Mouse (Mus musculus) spleen, adult 2 months (tissue): Measurements from ENCODE around the gene Tmsb4x. TPM values are rescaled to one million over a fixed set of nuclear protein-coding genes. Genes with fewer than 3 reads are reported as not detected.
A peak's percentile ranks its signal among the peaks of the same experiment; 100 is the strongest.

ENCODE experiments used
- DNase-seq, 2 experiments: peaks; one replicate each; pipeline versions ENCODE4 v3.0.0 to v3.0.0-alpha.2; 2012 to 2021; ENCODE audit warnings: low spot score in 2 of 2, low read depth in 1 of 2
- H3K27ac ChIP-seq: fragments of 200-500 bp; 2 replicates; pipeline ENCODE4 v1.5.1; 2012; ENCODE audit warnings: low read length, inconsistent platforms; ENCODE audit not compliant: insufficient read depth
- H3K27me3 ChIP-seq: fragments of 200-500 bp; 2 replicates; pipeline ENCODE4 v1.6.1; 2012; ENCODE audit warnings: mild to moderate bottlenecking, moderate library complexity, low read length, inconsistent platforms; ENCODE audit not compliant: control insufficient read depth, insufficient read depth
- H3K36me3 ChIP-seq: fragments of 200-500 bp; 2 replicates; pipeline ENCODE4 v1.6.1; 2012; ENCODE audit warnings: mild to moderate bottlenecking, low read length, inconsistent platforms; ENCODE audit not compliant: control insufficient read depth, insufficient read depth
- H3K4me1 ChIP-seq: fragments of 200-500 bp; 2 replicates; pipeline ENCODE4 v1.6.1; 2011; ENCODE audit warnings: inconsistent platforms; ENCODE audit not compliant: control insufficient read depth, insufficient read depth, insufficient read length
- H3K4me3 ChIP-seq: fragments of 200-500 bp; 2 replicates; pipeline ENCODE4 v1.5.1; 2011; ENCODE audit warnings: mild to moderate bottlenecking, inconsistent platforms; ENCODE audit not compliant: insufficient read depth, insufficient read length; ENCODE audit errors: extremely low read depth
- CTCF ChIP-seq: fragments of 200-500 bp; IDR thresholded peaks from 2 replicates; pipeline ENCODE4 v1.5.1; 2011; ENCODE audit warnings: mild to moderate bottlenecking, inconsistent platforms; ENCODE audit not compliant: insufficient read depth, insufficient read length, insufficient replicate concordance; ENCODE audit errors: extremely low read depth
- POLR2A ChIP-seq: fragments of 200-500 bp; IDR thresholded peaks from 2 replicates; pipeline ENCODE4 v1.6.1; 2011; ENCODE audit warnings: low read depth, low read length, inconsistent platforms
- WGBS: fragments of 180-500 bp; shearing (Covaris S2); methylation state at CpG from one replicate; pipeline ENCODE4 v1.1.7; 2018; 5-methylcytosine and 5-hydroxymethylcytosine counted together
- polyA plus RNA-seq: library from polyadenylated mRNA; depleted of rRNA; stranded (reverse); fragments of >200 nt; gene quantifications from 2 replicates; pipeline ENCODE4 v1.2.3, GENCODE M21; 2012

The Tmsb4x gene
- polyA plus RNA-seq, 1 experiment: 363 TPM

- peaks cover 31% of the 10 kb centered on the region for H3K4me1 ChIP-seq
- peak; percentile 45; the same call in 1 of the 2 replicates for TF ChIP-seq CTCF
- no peak for TF ChIP-seq POLR2A
- DNase-seq: peak in 1 of 2 experiments; percentile 81
Observed at GRCm38 (mm10) chrX:167229206-167229605, 20.1 kb upstream of the Tmsb4x start.

GRCm38 (mm10) chrX:167227756-167228155 is 18.6 kb upstream of the Tmsb4x start:
- Histone ChIP-seq H3K27ac (peak overlapping the region; percentile 98), H3K27me3 (no peaks in the 10 kb centered on the region), H3K4me3 (peak overlapping the region; percentile 64; the same call in 1 of the 2 replicates), H3K4me1 (peaks cover 26% of the 10 kb centered on the region), H3K36me3 (no peaks in the 10 kb centered on the region)
- WGBS: 78% methylated on average over 6 of the region's 6 CpGs
- TF ChIP-seq POLR2A (no peak), CTCF (no peak)
- DNase-seq: no peak

More at GRCm38 (mm10) chrX:167229206-167229605, 20.1 kb upstream of the Tmsb4x start:
- H3K27ac ChIP-seq: peak overlapping the region; percentile 24; the same call in 1 of the 2 replicates
- WGBS: 38% methylated on average over 6 of the region's 6 CpGs
- H3K4me3 ChIP-seq: no peak overlapping the region
- no peaks in the 10 kb centered on the region for H3K27me3 ChIP-seq
- no peaks in the 10 kb centered on the region for H3K36me3 ChIP-seq

- peak in 1 of 2 experiments; percentile 70 for DNase-seq
- H3K36me3 ChIP-seq: no peaks in the 10 kb centered on the region
- H3K4me3 ChIP-seq: peak overlapping the region; percentile 64
- peak overlapping the region; percentile 98 for H3K27ac ChIP-seq
- H3K4me1 ChIP-seq: peaks cover 23% of the 10 kb centered on the region
- no peaks in the 10 kb centered on the region for H3K27me3 ChIP-seq
- no peak for TF ChIP-seq CTCF
- TF ChIP-seq POLR2A: no peak; the same call in 1 of the 2 replicates
- WGBS: 38% methylated on average over 7 of the region's 7 CpGs
Observed at GRCm38 (mm10) chrX:167227138-167227537, 18.0 kb upstream of the Tmsb4x start.

- peak in 1 of 2 experiments; percentile 63 for DNase-seq
- TF ChIP-seq POLR2A: peak; percentile 22
- TF ChIP-seq CTCF: no peak
- H3K27ac ChIP-seq: peak overlapping the region; percentile 98
- H3K27me3 ChIP-seq: no peaks in the 10 kb centered on the region
- 49% methylated on average over 5 of the region's 5 CpGs for WGBS
- H3K4me1 ChIP-seq: peaks cover 18% of the 10 kb centered on the region
- H3K36me3 ChIP-seq: no peaks in the 10 kb centered on the region
- peak overlapping the region; percentile 64 for H3K4me3 ChIP-seq
Observed at GRCm38 (mm10) chrX:167226570-167226969, 17.5 kb upstream of the Tmsb4x start.

GRCm38 (mm10) chrX:167212707-167213106 is 3.6 kb upstream of the Tmsb4x start:
- DNase-seq: no peak
- WGBS: 38% methylated on average over 8 of the region's 8 CpGs
- no peak overlapping the region for H3K4me3 ChIP-seq
- peaks cover 2% of the 10 kb centered on the region; the same call in 1 of the 2 replicates for H3K36me3 ChIP-seq
- peak overlapping the region; percentile 73 for H3K27ac ChIP-seq
- peak; percentile 8; the same call in 1 of the 2 replicates for TF ChIP-seq CTCF
- TF ChIP-seq POLR2A: no peak
- H3K4me1 ChIP-seq: peaks cover 6% of the 10 kb centered on the region
- H3K27me3 ChIP-seq: no peaks in the 10 kb centered on the region

GRCm38 (mm10) chrX:167211871-167212555 is 2.9 kb upstream of the Tmsb4x start:
- H3K27me3 ChIP-seq: no peaks in the 10 kb centered on the region
- peaks cover 6% of the 10 kb centered on the region for H3K4me1 ChIP-seq
- WGBS: 50% methylated on average over 9 of the region's 9 CpGs
- peaks cover 7% of the 10 kb centered on the region for H3K36me3 ChIP-seq
- DNase-seq: no peak
- H3K27ac ChIP-seq: peak overlapping the region; percentile 73
- no peak overlapping the region for H3K4me3 ChIP-seq
- TF ChIP-seq CTCF (no peak), POLR2A (no peak)

- peak in 1 of 2 experiments; percentile 37 for DNase-seq
- Histone ChIP-seq H3K27me3 (no peaks in the 10 kb centered on the region), H3K36me3 (peaks cover 12% of the 10 kb centered on the region), H3K4me3 (peak overlapping the region; percentile 68), H3K4me1 (peaks cover 6% of the 10 kb centered on the region), H3K27ac (peak overlapping the region; percentile 98)
- TF ChIP-seq POLR2A (no peak), CTCF (no peak)
- 25% methylated on average over 6 of the region's 6 CpGs for WGBS
Observed at GRCm38 (mm10) chrX:167210319-167210728, 1.2 kb upstream of the Tmsb4x start.
